Mouse (Mus musculus): ENCODE measurements at regions not wholly inside any gene's neighbourhood (a gene's known extent, or its start where the extent isn't known, plus 50 kb on each side); places are given as distances from the start of the nearest gene placed in this dataset.

DNA sequence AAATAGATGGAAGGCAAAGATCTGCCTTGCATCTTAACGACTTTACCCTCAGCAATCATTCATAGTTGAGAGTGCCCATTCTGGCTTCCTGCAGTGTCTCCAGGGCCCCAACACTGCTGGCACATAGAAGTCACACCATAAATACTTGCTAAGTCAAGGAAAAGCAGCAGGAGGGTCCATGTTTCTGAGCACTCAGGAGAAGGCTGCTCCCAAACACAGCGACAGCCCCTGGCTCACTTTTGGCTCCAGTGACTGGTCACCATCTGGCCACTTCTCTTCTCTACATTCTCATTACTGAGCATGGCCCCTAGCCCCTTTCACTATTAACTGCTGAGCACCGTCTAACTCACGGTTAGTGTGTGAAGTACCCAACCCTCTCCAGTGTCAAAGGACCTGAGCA, 265.3 kb upstream of the Gm6657 start:
- no peak for TF ChIP-seq MAX (IDR thresholded peaks at IDR 0.05)
- no peak for TF ChIP-seq CTCF (IDR thresholded peaks at IDR 0.05; ENCODE audit: control insufficient read depth, insufficient read depth, insufficient read length)
- no peak for TF ChIP-seq MYOD1 (IDR thresholded peaks at IDR 0.05; ENCODE audit: control insufficient read depth, insufficient read length, low read depth)
- TF ChIP-seq CEBPB (IDR thresholded peaks at IDR 0.05; ENCODE audit: low read depth) = no peak
- no peak for TF ChIP-seq MYOG (IDR thresholded peaks at IDR 0.05; ENCODE audit: control insufficient read depth, extremely low read depth, insufficient read length)
